Mouse (Mus musculus) thymus, adult 18-20 months (tissue): ENCODE results near the gene Gnpda2.
A peak's percentile ranks its signal among the peaks of the same experiment; 100 is the strongest.

Source experiments
- DNase-seq, 2 experiments: peaks; one replicate each; pipeline ENCODE4 v3.0.0; 2022; ENCODE audit warnings: mixed read lengths in 2 of 2

Gnpda2 gene

GRCm38 (mm10) chr5:69591640-69592461 lies at the start of gene Gnpda2:
Gene Gnpda2, minus strand, starts transcription at chr5:69592340.
- DNase-seq, result peak; percentile 75 to 81

- no peak for DNase-seq
Measured at GRCm38 (mm10) chr5:69634766-69635165, 42.6 kb upstream of the Gnpda2 start.

DNA sequence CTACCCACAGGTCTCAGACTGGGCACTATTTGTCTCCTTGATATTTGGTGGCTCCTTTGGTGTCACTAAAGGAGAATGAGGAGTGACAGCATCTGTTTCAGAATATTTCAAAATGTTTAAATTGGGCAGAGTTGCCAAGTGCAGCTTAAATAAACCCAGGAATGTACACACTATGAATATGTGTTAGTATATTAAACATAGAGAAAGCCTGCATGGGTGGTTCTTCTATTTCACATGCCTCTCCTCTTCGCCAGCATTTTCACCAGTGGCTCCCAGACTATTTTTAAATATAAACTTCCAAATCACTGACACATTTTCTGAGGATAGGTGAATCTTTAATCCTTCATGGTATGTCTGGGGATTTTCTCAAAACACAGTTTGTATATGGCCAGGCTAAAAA lies 28.8 kb upstream of the Gnpda2 start:
- DNase-seq, result no peak

GRCm38 (mm10) chr5:69613209-69613796 lies 21.2 kb upstream of the Gnpda2 start:
- DNase-seq, result no peak

DNA sequence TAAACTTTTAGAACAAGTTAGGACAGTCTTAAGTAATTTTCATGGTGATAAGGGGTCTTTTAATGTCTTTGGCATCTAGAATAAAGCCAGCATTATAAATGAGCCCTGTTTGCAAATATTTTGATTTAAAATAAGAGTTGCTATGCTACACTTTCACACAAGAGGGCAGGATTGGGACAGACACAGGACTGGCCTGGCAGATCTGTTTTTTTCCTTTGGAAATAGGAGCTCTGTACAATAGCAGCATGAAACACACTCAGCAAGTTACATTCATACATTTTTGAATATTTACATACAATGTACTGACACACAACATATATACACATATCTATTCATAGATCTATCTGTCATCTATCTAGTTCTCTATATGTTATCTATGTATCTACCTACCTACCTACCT lies 8.9 kb upstream of the Gnpda2 start:
- no peak for DNase-seq

DNA sequence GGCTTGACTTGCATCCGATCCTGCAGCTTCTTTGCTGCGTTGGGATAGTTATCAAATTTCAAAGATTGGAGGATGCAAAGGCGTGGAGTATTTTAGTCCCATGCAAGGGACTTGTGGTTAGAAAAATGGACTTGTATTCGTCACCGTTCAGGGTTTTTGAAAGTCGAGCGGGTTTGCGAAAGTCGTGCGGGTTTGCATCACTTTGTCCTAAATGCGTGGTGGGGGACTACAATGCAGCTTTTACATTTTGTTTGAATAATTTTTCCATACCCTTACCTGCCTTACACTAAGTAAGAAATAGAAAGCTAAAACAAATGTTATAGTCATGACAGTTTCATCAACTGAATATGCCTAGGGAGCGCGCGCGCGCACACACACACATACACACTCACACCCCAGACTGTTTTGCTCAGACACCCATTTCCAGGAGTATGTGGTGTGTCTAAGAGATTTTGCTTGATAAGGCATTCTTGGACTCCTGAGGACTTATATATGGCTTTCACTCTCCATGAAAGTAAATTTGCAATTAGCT lies 34.7 kb downstream of the Gnpda2 start:
- DNase-seq, result no peak

GRCm38 (mm10) chr5:69556628-69557403 lies 35.3 kb downstream of the Gnpda2 start, which contains the start of gene Guf1:
Gene Guf1, plus strand, starts transcription at chr5:69556923.
- peak; percentile 84 to 88 for DNase-seq

DNA sequence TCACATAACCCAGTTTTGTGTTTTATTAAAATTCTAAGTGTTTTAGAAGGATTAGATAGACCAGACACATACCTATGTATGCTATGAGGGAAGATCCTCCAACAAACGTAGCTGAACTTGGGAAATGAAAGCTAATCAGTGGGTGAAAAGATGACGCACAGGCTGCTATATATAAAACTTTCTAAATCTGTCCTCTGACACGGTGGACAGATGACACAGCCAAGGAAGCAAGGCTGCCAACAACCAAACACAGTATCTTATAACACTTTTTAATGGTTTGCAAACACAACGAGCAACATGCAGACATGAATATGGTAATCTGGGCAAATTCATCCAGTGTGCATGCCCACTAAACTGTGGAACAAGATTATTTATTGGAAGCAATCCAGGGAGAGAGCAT lies 49.7 kb downstream of the Gnpda2 start, which contains the start of gene Yipf7:
Gene Yipf7, minus strand, starts transcription at position 160 of the 400 bp plus-strand sequence.
- no peak for DNase-seq

GRCm38 (mm10) chr5:69541680-69542079 lies 50.5 kb downstream of the Gnpda2 start:
- no peak for DNase-seq

DNA sequence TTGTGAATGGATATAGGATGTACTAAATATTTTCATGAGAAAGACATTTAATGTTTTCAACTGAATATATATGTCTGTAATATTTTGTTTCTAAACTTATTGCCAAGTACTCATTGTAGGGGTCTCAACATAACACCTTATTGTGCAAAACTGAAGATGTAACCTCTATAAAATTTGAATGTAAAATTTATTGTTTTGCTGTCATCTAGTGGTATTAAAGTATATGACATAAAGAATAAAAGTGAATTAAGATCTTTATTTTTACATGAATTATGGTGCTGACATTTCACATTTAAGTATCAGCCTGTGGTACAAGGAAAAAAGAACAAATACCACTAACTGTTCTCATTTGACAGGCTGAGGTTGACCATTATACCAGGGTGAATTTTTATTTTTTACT lies 68.2 kb downstream of the Gnpda2 start:
- no peak for DNase-seq
